Mouse (Mus musculus) liver, embryonic 14.5 days (tissue): ENCODE results near the gene Hivep3. TPM values are rescaled to one million over a fixed set of nuclear protein-coding genes. Genes with fewer than 3 reads are reported as not detected.

Experiments used
- ATAC-seq: fragments of 200-750 bp; cut with Nextera tagmentation; 2 replicates; pipeline ENCODE4 v1.8.0; 2017; ENCODE audit warnings: moderate number of reproducible peaks, mild to moderate bottlenecking, moderate library complexity; ENCODE audit not compliant: insufficient read depth
- DNase-seq, 3 experiments: peaks; one replicate each; pipeline ENCODE4 v3.0.0-alpha.2; 2012 to 2013; ENCODE audit warnings: low read depth in 3 of 3, low spot score in 3 of 3
- H3K27ac ChIP-seq: fragments of 300-500 bp; sonication (generic); 2 replicates; pipeline ENCODE4 v1.5.1; 2014; ENCODE audit warnings: moderate library complexity, mild to moderate bottlenecking, control low read depth, inconsistent platforms
- H3K27me3 ChIP-seq: fragments of 300-500 bp; sonication (generic); 2 replicates; pipeline ENCODE4 v1.6.1; 2014; ENCODE audit warnings: mild to moderate bottlenecking, low read length, moderate library complexity; ENCODE audit not compliant: control insufficient read depth, insufficient read depth
- H3K36me3 ChIP-seq: fragments of 300-500 bp; sonication (generic); replicated peaks from 2 replicates; pipeline ENCODE4 v1.6.1; 2014; ENCODE audit warnings: low read depth; ENCODE audit not compliant: control insufficient read depth, insufficient read depth
- H3K4me1 ChIP-seq, 2 experiments: fragments of 200-500 bp in 1 of 2; fragments of 300-500 bp in 1 of 2; sonication (generic) in 1 of 2; replicated peaks; 2 replicates each; pipeline ENCODE4 v1.6.1; 2012 to 2014; ENCODE audit warnings: antibody characterized with exemption in 1 of 2, inconsistent platforms in 1 of 2, low read length in 1 of 2; ENCODE audit not compliant: control insufficient read depth in 2 of 2, insufficient read depth in 2 of 2
- H3K4me2 ChIP-seq: fragments of 300-500 bp; sonication (generic); 2 replicates; pipeline ENCODE4 v1.6.1; 2014; ENCODE audit warnings: low read depth, mild to moderate bottlenecking, control low read depth, moderate library complexity
- H3K4me3 ChIP-seq, 2 experiments: fragments of 200-500 bp in 1 of 2; fragments of 300-500 bp in 1 of 2; sonication (generic) in 1 of 2; 2 replicates each; pipeline ENCODE4 v1.5.1; 2012 to 2014; ENCODE audit warnings: low read depth in 2 of 2, low read length in 2 of 2, mild to moderate bottlenecking in 2 of 2, control low read depth in 1 of 2, inconsistent platforms in 1 of 2, moderate library complexity in 1 of 2; ENCODE audit not compliant: insufficient read depth in 1 of 2
- H3K9ac ChIP-seq: fragments of 300-500 bp; sonication (generic); replicated peaks from 2 replicates; pipeline ENCODE4 v1.6.1; 2014; ENCODE audit warnings: mild to moderate bottlenecking, control low read depth, moderate library complexity
- H3K9me3 ChIP-seq: fragments of 300-500 bp; sonication (generic); 2 replicates; pipeline ENCODE4 v1.6.1; 2016; ENCODE audit warnings: low read length, mixed read lengths; ENCODE audit not compliant: control insufficient read depth
- CTCF ChIP-seq: IDR thresholded peaks from 2 replicates; pipeline ENCODE4 v1.5.1; 2016; ENCODE audit warnings: antibody characterized with exemption, low read depth, control low read depth
- EP300 ChIP-seq: IDR thresholded peaks from 2 replicates; pipeline ENCODE4 v1.6.1; 2016; ENCODE audit warnings: antibody characterized with exemption, low read depth
- WGBS: fragments of 180-500 bp; shearing (Covaris S2); extraction: QIAGEN DNeasy Blood & Tissue Kit; methylation state at CpG from one replicate; pipeline ENCODE4 v1.1.7; 2014; ENCODE audit not compliant: insufficient replicate concordance; 5-methylcytosine and 5-hydroxymethylcytosine counted together
- polyA plus RNA-seq, 2 experiments: library from polyadenylated mRNA; depleted of rRNA in 1 of 2; stranded (reverse) in 1 of 2; unstranded in 1 of 2; fragments of >200 nt; fragmentation: Nextera tagmentation in 1 of 2; extraction: Ambion mirVana in 1 of 2; gene quantifications; 2 replicates each; pipeline versions ENCODE4 v1.2.1 to v1.2.3; 2012 to 2014

Gene Hivep3
- polyA plus RNA-seq, 2 experiments = 1.9 to 2.7 TPM

- ATAC-seq (no peak), DNase-seq (no peak)
- Histone ChIP-seq H3K27ac (no peak within 1 kb of the TSS), H3K4me3 (no peak within 1 kb of the TSS), H3K4me2 (no peak within 1 kb of the TSS), H3K9me3 (no peaks in the 10 kb centered on the region), H3K36me3 (no peaks in the 10 kb centered on the region), H3K9ac (no peak within 1 kb of the TSS), H3K4me1 (no peaks in the 10 kb centered on the region), H3K27me3 (no peaks in the 10 kb centered on the region)
- 34% methylated on average over 28 of the region's 29 CpGs for WGBS
- TF ChIP-seq CTCF (no peak), EP300 (no peak)
Measured at GRCm38 (mm10) chr4:120161166-120161949, 427.8 kb downstream of the Hivep3 start, which contains the start of gene Edn2. TSS of gene Edn2 (plus strand) at chr4:120161206.

- Histone ChIP-seq H3K4me1 (no peaks in the 10 kb centered on the region), H3K4me3 (no peak overlapping the region), H3K36me3 (no peaks in the 10 kb centered on the region), H3K27ac (no peak overlapping the region), H3K9me3 (no peaks in the 10 kb centered on the region), H3K9ac (no peak overlapping the region), H3K4me2 (no peak overlapping the region), H3K27me3 (no peaks in the 10 kb centered on the region)
- DNase-seq (no peak), ATAC-seq (no peak)
- TF ChIP-seq EP300 (no peak), CTCF (no peak)
- WGBS = 61% methylated on average over 8 of the region's 8 CpGs
Measured at GRCm38 (mm10) chr4:120162586-120162985, 429.0 kb downstream of the Hivep3 start.

GRCm38 (mm10) chr4:120163242-120163641 lies 429.7 kb downstream of the Hivep3 start:
- H3K4me3 ChIP-seq = no peak overlapping the region
- H3K9me3 ChIP-seq = no peaks in the 10 kb centered on the region
- no peaks in the 10 kb centered on the region for H3K27me3 ChIP-seq
- 58% methylated on average over 11 of the region's 11 CpGs for WGBS
- H3K4me1 ChIP-seq = no peaks in the 10 kb centered on the region
- no peaks in the 10 kb centered on the region for H3K36me3 ChIP-seq
- TF ChIP-seq EP300 = no peak
- no peak for TF ChIP-seq CTCF
- DNase-seq (no peak), ATAC-seq (no peak)
- no peak overlapping the region for H3K27ac ChIP-seq
- no peak overlapping the region for H3K4me2 ChIP-seq
- H3K9ac ChIP-seq = no peak overlapping the region

- Histone ChIP-seq H3K4me1 (no peaks in the 10 kb centered on the region; a peak in 1 of 4 replicates), H3K36me3 (no peaks in the 10 kb centered on the region), H3K9ac (no peak overlapping the region), H3K9me3 (no peaks in the 10 kb centered on the region), H3K4me3 (no peak overlapping the region), H3K27ac (no peak overlapping the region), H3K4me2 (no peak overlapping the region), H3K27me3 (no peaks in the 10 kb centered on the region)
- ATAC-seq (no peak), DNase-seq (no peak)
- TF ChIP-seq EP300 (no peak), CTCF (no peak)
- WGBS = 59% methylated on average over 5 of the region's 5 CpGs
Measured at GRCm38 (mm10) chr4:120164316-120164715, 430.7 kb downstream of the Hivep3 start.

- no peak overlapping the region for H3K27ac ChIP-seq
- H3K36me3 ChIP-seq = no peaks in the 10 kb centered on the region
- H3K27me3 ChIP-seq = no peaks in the 10 kb centered on the region
- no peak overlapping the region for H3K9ac ChIP-seq
- no peaks in the 10 kb centered on the region for H3K9me3 ChIP-seq
- ATAC-seq (no peak), DNase-seq (no peak)
- H3K4me2 ChIP-seq = no peak overlapping the region
- 79% methylated on average over 6 of the region's 6 CpGs for WGBS
- H3K4me3 ChIP-seq = no peak overlapping the region
- no peaks in the 10 kb centered on the region; a peak in 1 of 4 replicates for H3K4me1 ChIP-seq
- TF ChIP-seq CTCF (no peak), EP300 (no peak)
Measured at GRCm38 (mm10) chr4:120167778-120168177, 434.2 kb downstream of the Hivep3 start.
